Mouse (Mus musculus) layer of hippocampus, adult 11-12 months (tissue): ENCODE measurements around the gene Krt76.

Experiments used
- DNase-seq: peaks from one replicate; pipeline ENCODE4 v3.0.0; 2022; ENCODE audit warnings: low spot score

Gene Krt76

GRCm38 (mm10) chr15:101892820-101893219 is at the start of gene Krt76:
Krt76 (minus strand) TSS chr15:101892920.
- no peak for DNase-seq

- no peak for DNase-seq
Measured at GRCm38 (mm10) chr15:101941948-101942347, 49.2 kb upstream of the Krt76 start.

- no peak for DNase-seq
Measured at GRCm38 (mm10) chr15:101940274-101940829, 47.6 kb upstream of the Krt76 start, which contains the start of gene Krt79. Krt79 (minus strand) TSS chr15:101940324.

GRCm38 (mm10) chr15:101938600-101939308 is 46.0 kb upstream of the Krt76 start:
- DNase-seq, result no peak

- DNase-seq, result no peak
Measured at GRCm38 (mm10) chr15:101933024-101933423, 40.3 kb upstream of the Krt76 start.

GRCm38 (mm10) chr15:101929666-101930065 is 36.9 kb upstream of the Krt76 start:
- DNase-seq, result no peak

GRCm38 (mm10) chr15:101929087-101929486 is 36.4 kb upstream of the Krt76 start:
- DNase-seq, result no peak

- DNase-seq, result no peak
Measured at GRCm38 (mm10) chr15:101927340-101928080, 34.8 kb upstream of the Krt76 start.

GRCm38 (mm10) chr15:101925041-101925440 is 32.3 kb upstream of the Krt76 start:
- no peak for DNase-seq

- DNase-seq, result no peak
Measured at GRCm38 (mm10) chr15:101924635-101925034, 31.9 kb upstream of the Krt76 start, which contains the start of gene Krt4. Krt4 (minus strand) TSS chr15:101924735.

GRCm38 (mm10) chr15:101922296-101922695 is 29.6 kb upstream of the Krt76 start:
- DNase-seq, result no peak

- no peak for DNase-seq
Measured at GRCm38 (mm10) chr15:101916072-101916471, 23.4 kb upstream of the Krt76 start.

GRCm38 (mm10) chr15:101904849-101905248 is 12.1 kb upstream of the Krt76 start:
- no peak for DNase-seq

- no peak for DNase-seq
Measured at GRCm38 (mm10) chr15:101902171-101903149, 9.7 kb upstream of the Krt76 start.

GRCm38 (mm10) chr15:101895216-101895615 is 2.5 kb upstream of the Krt76 start:
- no peak for DNase-seq

GRCm38 (mm10) chr15:101879776-101880175 is 12.9 kb downstream of the Krt76 start:
- DNase-seq, result no peak

- no peak for DNase-seq
Measured at GRCm38 (mm10) chr15:101878041-101878440, 14.7 kb downstream of the Krt76 start.

- DNase-seq, result no peak
Measured at GRCm38 (mm10) chr15:101874383-101874782, 18.3 kb downstream of the Krt76 start.

- no peak for DNase-seq
Measured at GRCm38 (mm10) chr15:101873231-101873630, 19.5 kb downstream of the Krt76 start.

GRCm38 (mm10) chr15:101869431-101869830 is 23.3 kb downstream of the Krt76 start, which contains the start of gene Krt77:
Krt77 (minus strand) TSS chr15:101869705.
- DNase-seq, result peak; percentile 76

- no peak for DNase-seq
Measured at GRCm38 (mm10) chr15:101866754-101867153, 26.0 kb downstream of the Krt76 start.
